Mouse (Mus musculus) hindlimb bud, embryonic 11.5 days (tissue): ENCODE data around the gene Gstt2.
A peak's percentile ranks its signal among the peaks of the same experiment; 100 is the strongest.
"Not testable (repeated sequence)": the region's sequence is repeated elsewhere in the genome, so short reads cannot be mapped to it uniquely, and the experiment has no call there.

Experiments used
- DNase-seq: peaks from one replicate; pipeline ENCODE4 v3.0.0-alpha.2; 2012; ENCODE audit warnings: low read depth, low spot score; ENCODE audit errors: extremely low spot score

The Gstt2 gene

GRCm38 (mm10) chr10:75837248-75837759, at the start of gene Gstt2:
TSS of gene Gstt2 (minus strand) at chr10:75837424.
- DNase-seq, result peak; percentile 96

GRCm38 (mm10) chr10:75884742-75885141, 47.5 kb upstream of the Gstt2 start:
- no peak for DNase-seq

GRCm38 (mm10) chr10:75883232-75883552, 46.0 kb upstream of the Gstt2 start:
- DNase-seq, result no peak

- no peak for DNase-seq
Measured at GRCm38 (mm10) chr10:75882433-75883231, 45.4 kb upstream of the Gstt2 start.

- no peak for DNase-seq
Measured at GRCm38 (mm10) chr10:75881578-75882432, 44.6 kb upstream of the Gstt2 start.

- no peak for DNase-seq
Measured at GRCm38 (mm10) chr10:75880771-75881577, 43.8 kb upstream of the Gstt2 start.

- DNase-seq, result no peak
Measured at GRCm38 (mm10) chr10:75880351-75880750, 43.1 kb upstream of the Gstt2 start.

GRCm38 (mm10) chr10:75878836-75879235, 41.6 kb upstream of the Gstt2 start:
- no peak for DNase-seq

GRCm38 (mm10) chr10:75873543-75874170, 36.4 kb upstream of the Gstt2 start:
- DNase-seq, result no peak

- no peak for DNase-seq
Measured at GRCm38 (mm10) chr10:75872915-75873542, 35.8 kb upstream of the Gstt2 start.

- DNase-seq, result no peak
Measured at GRCm38 (mm10) chr10:75872025-75872914, 35.0 kb upstream of the Gstt2 start.

- no peak for DNase-seq
Measured at GRCm38 (mm10) chr10:75861587-75861986, 24.4 kb upstream of the Gstt2 start.

- no peak for DNase-seq
Measured at GRCm38 (mm10) chr10:75860746-75861145, 23.5 kb upstream of the Gstt2 start.

GRCm38 (mm10) chr10:75859786-75860470, 22.7 kb upstream of the Gstt2 start, which contains the start of gene Mif:
TSS of gene Mif (minus strand) at chr10:75860240.
- not testable (repeated sequence) for DNase-seq

- DNase-seq, result no peak
Measured at GRCm38 (mm10) chr10:75859107-75859746, 22.0 kb upstream of the Gstt2 start.

- no peak for DNase-seq
Measured at GRCm38 (mm10) chr10:75857598-75857997, 20.4 kb upstream of the Gstt2 start.

GRCm38 (mm10) chr10:75856976-75857375, 19.8 kb upstream of the Gstt2 start:
- DNase-seq, result no peak
